Mouse (Mus musculus) regulatory T cell (primary cell): Measurements from ENCODE around the gene Pard3b.
"Not testable (repeated sequence)": the region's sequence is repeated elsewhere in the genome, so short reads cannot be mapped to it uniquely, and the experiment has no call there.

Experiments
- in situ Hi-C: fragments of 300-600 bp; cut with MboI, MseI; formaldehyde crosslinking; loops from one replicate; pipeline ENCODE4 v1.15.1; 2025; ENCODE audit warnings: high pct_unique_total_duplicates

Pard3b gene

DNA sequence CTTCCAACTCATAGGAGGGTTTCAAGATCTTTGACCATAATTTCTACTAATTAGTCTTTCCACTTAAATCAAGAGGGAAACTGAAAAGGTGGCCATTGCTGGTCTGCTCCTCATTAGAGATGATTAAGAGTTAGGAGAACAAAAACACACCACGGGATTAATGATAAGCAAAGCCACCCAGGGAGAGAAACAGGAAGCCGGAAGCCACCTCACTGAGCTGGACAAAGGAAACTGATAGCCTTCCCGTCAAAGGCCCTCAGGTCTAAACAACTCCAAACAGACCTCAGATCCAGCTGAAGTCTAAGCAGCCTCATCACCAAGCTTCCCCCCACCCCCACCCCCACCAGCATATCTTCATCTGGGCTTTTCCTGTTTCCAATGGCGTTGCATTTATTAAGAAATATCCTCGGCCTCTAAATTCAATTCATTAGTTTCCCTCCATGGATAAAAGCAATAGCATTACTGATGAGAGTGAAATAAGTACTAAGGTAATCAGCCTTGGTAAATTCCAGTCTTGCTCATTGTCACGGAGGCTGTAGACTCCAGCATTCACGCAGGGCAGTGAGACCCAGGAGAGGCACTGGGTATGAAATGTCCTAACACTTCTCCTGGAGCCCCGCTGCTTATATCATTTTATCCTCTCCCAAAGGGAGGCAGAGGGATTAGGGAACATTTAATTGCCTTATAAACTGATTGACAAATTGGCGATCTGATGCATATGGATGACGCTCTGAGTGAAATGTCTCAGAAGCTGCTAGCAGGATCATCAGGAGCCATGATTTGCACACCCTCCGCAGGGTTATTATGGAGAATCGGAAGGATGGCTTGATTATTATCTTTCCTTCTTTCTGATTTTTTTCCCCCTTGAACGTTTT is 925.9 kb downstream of the Pard3b start:
- in situ Hi-C loops: no loop called here

DNA sequence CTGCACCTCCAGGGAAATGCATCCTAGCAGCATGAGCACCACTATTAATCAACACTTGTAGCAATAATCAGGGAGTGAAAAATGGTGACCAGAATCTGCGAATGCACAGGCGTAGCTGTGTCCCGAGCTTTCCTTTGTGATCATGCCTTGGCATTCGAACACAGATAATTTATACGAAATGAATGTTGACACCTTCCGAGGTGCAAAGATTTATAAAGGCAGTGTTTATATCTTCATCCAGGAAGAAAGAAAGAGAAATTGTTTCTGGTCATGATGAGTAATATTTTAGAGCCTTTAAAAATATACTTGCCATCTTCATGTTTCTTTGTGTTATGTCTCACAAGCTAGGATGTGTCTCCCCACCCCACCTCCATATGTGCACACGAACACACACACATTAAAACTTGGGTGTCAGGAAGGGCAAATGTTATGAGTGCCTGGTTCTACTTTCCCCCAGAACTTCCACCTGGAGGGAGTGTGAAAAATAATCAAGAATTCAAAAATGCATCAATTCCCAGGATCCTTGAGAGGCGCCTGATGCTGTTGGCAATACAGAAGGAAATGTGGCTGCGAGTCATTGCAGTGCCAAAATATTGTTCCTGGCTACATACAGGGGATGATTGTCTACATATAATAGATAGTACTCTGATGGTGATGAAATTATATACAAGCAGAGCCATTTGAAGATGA is 926.6 kb downstream of the Pard3b start:
- in situ Hi-C loops: no loop called here

DNA sequence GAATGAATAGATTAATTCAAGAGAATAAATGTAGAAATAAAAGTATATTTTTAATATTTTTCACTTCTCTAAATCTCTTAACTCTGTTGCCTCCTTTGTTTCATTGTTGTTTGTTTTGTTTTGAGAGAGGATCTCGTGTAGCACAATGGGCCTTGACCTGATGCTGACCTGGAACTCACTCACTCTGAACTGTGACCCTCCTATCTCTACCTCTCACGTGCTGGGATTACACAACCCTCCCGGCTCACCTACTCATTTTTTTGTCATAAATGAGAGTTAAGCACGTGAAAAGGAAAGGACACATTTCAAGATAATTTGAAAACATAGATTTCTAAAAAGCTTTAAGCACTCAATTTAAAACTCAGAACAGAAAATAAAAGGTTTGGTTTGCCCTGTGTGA is 928.0 kb downstream of the Pard3b start:
- in situ Hi-C loops: no loop called here

DNA sequence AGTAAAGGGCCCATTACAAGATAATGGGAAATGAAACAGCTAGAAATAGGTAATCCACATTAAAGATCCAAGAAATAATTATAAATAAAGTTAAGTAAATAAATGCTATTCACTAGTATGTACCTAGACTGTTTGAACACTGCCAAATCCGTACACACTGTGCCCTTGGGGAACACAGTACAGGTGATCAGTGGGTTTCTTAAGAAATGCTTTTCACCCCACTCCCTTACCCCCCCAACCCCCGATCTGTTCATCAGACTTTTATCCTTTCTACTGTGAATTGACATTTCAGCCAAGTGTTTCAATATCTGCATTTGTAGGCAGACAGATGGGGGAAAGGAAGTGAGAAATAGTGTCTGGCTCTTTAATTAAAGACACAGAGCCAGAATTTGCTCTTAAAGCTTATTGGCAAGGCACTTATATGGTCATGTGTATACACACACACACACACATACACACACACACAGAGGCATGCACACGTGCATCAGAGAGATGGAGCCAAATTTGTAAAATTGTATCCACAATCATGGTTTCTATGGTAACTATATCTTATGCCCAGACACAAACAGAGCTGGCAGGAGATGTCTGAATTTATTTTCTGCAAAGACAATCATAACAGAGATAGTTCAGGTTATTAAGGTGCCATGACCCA is 938.4 kb downstream of the Pard3b start:
- in situ Hi-C loops: loop anchor here (10.0 kb wide), 1 partner anchor 342 kb away; no protein-coding TSS in a partner anchor

- in situ Hi-C loops: loop anchor here (10.0 kb wide), 1 partner anchor 344 kb away; no protein-coding TSS in a partner anchor
Observed at GRCm38 (mm10) chr1:62579024-62579765, 940.6 kb downstream of the Pard3b start.

GRCm38 (mm10) chr1:62580314-62580935 is 941.8 kb downstream of the Pard3b start:
- in situ Hi-C loops: loop anchor here (5.0 kb wide), 1 partner anchor 618 kb away; no protein-coding TSS in a partner anchor

DNA sequence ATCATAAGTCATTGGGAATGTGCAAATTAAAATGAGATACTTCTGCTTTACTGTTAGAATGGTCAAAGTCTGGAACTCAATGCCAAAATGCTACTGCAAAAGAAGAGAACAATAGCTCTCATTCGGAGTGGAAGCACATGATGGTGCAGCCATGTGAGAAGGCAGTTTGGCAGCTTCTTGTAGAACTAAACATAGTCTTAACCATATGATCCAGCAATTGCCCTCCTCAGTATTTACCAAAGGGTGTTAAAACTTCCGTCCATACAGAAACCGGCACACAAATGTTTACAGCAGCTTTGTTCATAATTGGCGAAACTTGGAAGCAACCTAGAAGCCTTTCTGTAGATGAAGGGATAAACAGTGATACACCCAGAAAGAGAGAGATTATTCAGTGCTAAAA is 943.9 kb downstream of the Pard3b start:
- in situ Hi-C loops: loop anchor here (5.0 kb wide), 1 partner anchor 620 kb away; no protein-coding TSS in a partner anchor

GRCm38 (mm10) chr1:62587536-62587935 is 948.9 kb downstream of the Pard3b start:
- in situ Hi-C loops: no loop called here

DNA sequence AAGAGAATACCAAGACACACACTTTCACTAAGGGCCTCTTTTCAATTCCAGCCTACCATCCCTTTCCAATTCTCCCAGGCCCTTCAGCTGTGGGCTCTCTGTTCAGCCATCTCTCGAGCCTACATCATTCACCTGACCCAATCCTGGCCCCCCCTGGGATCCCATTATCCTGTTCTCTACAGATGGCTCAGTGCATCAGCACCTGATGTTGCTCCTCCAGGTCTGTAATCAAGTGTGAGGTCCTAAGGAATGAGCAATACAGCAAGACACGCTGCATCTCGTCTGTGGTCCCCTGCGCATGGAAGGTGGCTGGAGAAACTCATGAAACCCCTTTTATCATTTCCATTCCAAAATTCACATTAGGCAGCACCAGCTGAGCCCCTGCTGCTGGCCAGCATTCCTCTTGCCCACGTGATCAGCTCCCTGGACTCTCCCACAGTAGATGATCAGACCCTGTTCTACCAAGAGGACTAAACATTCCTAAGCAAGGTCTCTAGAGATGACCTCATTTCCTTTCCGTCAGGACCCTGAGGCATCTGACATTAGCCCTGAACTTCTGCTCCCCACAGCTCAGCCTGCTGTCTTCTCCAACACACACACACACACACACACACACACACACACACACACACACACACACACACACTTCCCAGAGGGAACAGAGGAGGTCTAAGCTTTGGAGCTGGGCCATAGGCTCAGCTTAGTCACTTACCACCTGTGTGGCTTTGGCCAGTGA is 952.8 kb downstream of the Pard3b start:
- in situ Hi-C loops: no loop called here

DNA sequence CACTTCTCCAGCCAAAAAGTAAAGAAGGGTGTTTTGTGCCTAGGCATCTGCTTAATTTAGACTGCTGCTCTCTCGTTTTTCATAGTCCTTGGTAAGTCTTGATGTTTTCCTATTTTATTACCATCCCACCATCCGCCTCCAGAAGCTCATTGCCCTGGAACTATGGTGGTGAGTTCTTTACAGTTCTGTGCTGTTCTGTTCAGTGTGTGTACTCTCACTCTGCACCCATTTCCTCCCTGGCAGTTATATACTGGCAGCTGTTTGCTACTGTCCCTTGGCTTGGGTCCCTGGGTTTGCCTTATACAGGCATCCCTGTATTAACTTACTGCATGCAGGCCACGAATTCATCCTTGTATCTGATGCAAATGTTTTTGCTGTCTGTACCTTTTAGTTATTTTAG is 956.8 kb downstream of the Pard3b start:
- in situ Hi-C loops: no loop called here

- in situ Hi-C loops: no loop called here
Observed at GRCm38 (mm10) chr1:62597751-62598400, 959.3 kb downstream of the Pard3b start.

DNA sequence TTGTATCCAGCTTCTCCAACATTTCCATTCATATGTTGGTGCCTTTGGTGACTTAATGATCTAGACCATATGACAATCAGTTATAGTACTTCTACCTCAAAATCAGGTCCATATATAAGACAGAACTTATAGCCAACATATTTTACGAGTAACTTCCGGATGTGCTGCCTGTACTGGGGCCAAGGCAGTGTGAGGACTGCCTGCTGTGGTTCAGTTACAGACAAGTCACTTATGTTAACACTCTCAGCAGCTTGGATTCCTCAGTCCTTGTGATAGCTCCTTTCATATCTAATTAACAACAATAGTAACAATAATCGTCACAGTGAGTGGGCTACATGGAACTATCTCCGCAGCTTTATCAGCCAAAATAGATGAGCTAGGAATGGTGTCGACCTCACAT is 959.9 kb downstream of the Pard3b start:
- in situ Hi-C loops: no loop called here

DNA sequence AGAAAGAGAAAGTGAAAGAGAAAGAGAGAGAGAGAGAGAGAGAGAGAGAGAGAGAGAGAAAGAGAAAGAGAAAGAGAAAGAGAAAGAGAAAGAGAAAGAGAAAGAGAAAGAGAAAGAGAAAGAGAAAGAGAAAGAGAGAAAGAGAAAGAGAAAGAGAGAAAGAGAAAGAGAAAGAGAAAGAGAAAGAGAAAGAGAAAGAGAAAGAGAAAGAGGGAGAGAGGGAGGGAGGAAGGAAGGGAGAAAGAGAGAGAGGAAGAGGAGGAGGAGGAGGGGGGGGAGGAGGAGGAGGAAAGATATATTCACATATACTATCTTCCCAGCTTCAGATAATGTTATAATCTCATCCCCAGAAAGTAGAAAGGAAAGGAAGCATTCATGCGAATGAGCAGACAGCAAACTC is 966.0 kb downstream of the Pard3b start:
- in situ Hi-C loops: not testable (repeated sequence)

- in situ Hi-C loops: no loop called here
Observed at GRCm38 (mm10) chr1:62618109-62618665, 979.6 kb downstream of the Pard3b start.

- in situ Hi-C loops: no loop called here
Observed at GRCm38 (mm10) chr1:62619456-62619855, 980.8 kb downstream of the Pard3b start.

- in situ Hi-C loops: loop anchor here (10.0 kb wide), 1 partner anchor 1908 kb away; the partner anchor contains the start of gene Cd28
Observed at GRCm38 (mm10) chr1:62622447-62622846, 983.8 kb downstream of the Pard3b start.

DNA sequence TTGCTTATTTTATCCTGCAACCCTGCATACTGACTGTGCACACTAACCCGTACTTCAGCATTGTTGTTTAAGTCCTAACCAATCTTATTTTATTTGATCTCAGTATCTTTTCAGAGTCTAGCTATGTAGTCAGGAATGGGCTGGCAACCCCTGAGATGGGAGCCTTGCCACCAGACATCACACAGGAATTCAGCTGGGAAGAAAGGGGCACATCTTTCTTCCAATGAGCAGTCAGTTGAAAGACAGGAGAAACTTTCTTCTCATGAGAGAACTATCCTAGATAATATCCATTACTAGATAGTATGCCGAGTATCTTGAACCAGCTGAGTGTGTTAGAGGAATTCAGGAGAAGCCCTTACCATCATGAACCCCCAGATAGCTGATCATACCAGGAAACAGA is 985.5 kb downstream of the Pard3b start:
- in situ Hi-C loops: loop anchor here (10.0 kb wide), 1 partner anchor 1909 kb away; the partner anchor contains the start of gene Cd28

- in situ Hi-C loops: loop anchor here (10.0 kb wide), 1 partner anchor 1910 kb away; the partner anchor contains the start of gene Cd28
Observed at GRCm38 (mm10) chr1:62624836-62625235, 986.2 kb downstream of the Pard3b start.

DNA sequence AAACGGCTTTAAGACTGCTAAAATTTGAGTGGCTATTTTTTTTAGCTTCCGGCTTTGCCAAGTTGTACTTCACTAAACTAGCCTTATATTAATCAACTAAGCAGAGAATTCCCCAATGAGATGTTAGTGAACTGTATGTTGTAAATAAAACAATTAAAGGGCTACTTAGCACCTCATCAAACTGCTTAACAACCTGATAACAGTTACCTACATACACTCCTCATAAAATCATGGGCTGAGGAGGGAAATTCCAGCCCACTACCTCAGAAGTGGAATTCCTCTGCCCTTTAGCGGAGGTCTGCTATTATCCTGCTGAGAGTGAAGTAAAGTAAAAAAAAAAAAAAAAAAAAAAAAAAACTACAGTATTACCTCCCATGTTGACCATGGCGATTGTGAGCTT is 986.7 kb downstream of the Pard3b start:
- in situ Hi-C loops: loop anchor here (10.0 kb wide), 1 partner anchor 1911 kb away; the partner anchor contains the start of gene Cd28
